ENCODE assay signal across 18 mouse cellular contexts in the genomic region with DNA sequence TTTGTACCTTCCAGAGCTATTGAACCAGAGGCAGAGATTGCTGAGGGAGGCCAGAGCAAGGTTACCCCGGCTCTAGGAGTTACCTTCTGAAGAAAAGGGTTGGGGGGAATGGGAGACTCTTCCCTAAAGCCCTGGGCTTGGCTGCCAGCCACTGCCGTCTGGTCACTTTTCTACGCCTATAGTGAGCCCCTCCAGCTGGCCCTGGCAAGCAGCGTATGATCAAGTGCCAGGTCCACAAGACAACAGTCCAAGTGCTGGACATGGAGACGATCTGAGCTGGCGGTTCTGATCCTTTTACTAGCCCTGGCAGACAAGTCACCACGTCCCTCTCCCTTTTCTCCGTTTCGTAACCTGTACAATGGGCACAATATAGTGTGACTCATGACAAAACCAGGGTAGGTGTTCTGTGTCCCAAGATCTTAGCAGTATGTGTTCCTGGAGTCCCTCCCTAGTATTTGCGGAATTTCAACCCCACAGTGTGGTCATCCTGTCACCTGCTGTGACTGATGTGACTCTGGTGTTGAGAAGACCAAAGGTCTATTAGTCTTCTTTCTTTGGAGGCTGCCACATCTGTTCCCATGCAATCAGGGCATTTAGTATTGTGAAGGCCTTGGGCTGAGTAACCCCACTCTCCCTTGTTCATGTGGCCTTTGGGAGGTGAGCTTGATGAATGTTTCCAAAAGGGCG. TPM values are rescaled to one million over a fixed set of nuclear protein-coding genes. Genes with fewer than 3 reads are reported as not detected.
DNase-seq lines count a peak whose midpoint lies in the region; ATAC-seq lines count a peak whose summit lies in the region.
"Had no signal": no experiment of that assay in that cellular context is flagged by ENCODE, and none has a peak within 500 bp of the region (broad histone marks: within the 10 kb centered on the region; RNA-seq: fewer than 3 reads in every experiment).

No protein-coding gene starts in this region.

- no peaks in the 10 kb centered on the region for H3K4me1 ChIP-seq in hindbrain, embryonic 16.5 days (ENCODE audit: control insufficient read depth, insufficient read depth, low read depth, low read length)
- H3K4me1 ChIP-seq in hindbrain, embryonic 12.5 days, result no peaks in the 10 kb centered on the region
- no peaks in the 10 kb centered on the region for H3K4me1 ChIP-seq in midbrain, embryonic 14.5 days (ENCODE audit: control insufficient read depth, insufficient read depth, low read length)
- no peaks in the 10 kb centered on the region for H3K4me1 ChIP-seq in midbrain, embryonic 13.5 days (replicated peaks)
- H3K4me1 ChIP-seq: embryonic facial prominence, embryonic 15.5 days; intestine, embryonic 15.5 days had no signal

- H3K9ac ChIP-seq in hindbrain, embryonic 16.5 days (ENCODE audit: low read depth, low read length), result no peak overlapping the region
- H3K9ac ChIP-seq in hindbrain, embryonic 12.5 days, result no peak overlapping the region
- H3K9ac ChIP-seq in midbrain, embryonic 14.5 days (replicated peaks; ENCODE audit: low read length), result no peak overlapping the region
- no peak overlapping the region for H3K9ac ChIP-seq in midbrain, embryonic 13.5 days (replicated peaks)
- H3K9ac ChIP-seq: embryonic facial prominence, embryonic 15.5 days; forebrain, postnatal 0 days; intestine, embryonic 15.5 days; liver, postnatal 0 days had no signal

- DNase-seq in cerebellum, postnatal 36 days, result peak; percentile 29 to 30
- DNase-seq in cerebellum, adult 11 months, result no peak
- DNase-seq in midbrain, embryonic 14.5 days, result peak; percentile 12
- peak; percentile 88 for DNase-seq in R1 (ENCODE audit: low read depth, low spot score)
- DNase-seq in spleen, postnatal 36 days (ENCODE audit: low spot score in 2 of 2), result no peak
- DNase-seq: adrenal gland, postnatal 14 days; forebrain, postnatal 0 days; gastrocnemius, postnatal 14 days; kidney, adult 9 months; kidney, postnatal 14 days; liver, postnatal 0 days had no signal

- H3K27ac ChIP-seq in hindbrain, embryonic 16.5 days (ENCODE audit: low read depth, low read length), result no peak overlapping the region
- H3K27ac ChIP-seq in hindbrain, embryonic 12.5 days, result no peak overlapping the region
- H3K27ac ChIP-seq in midbrain, embryonic 14.5 days (replicated peaks; ENCODE audit: low read depth, low read length), result no peak overlapping the region
- no peak overlapping the region for H3K27ac ChIP-seq in midbrain, embryonic 13.5 days
- H3K27ac ChIP-seq: embryonic facial prominence, embryonic 15.5 days; intestine, embryonic 15.5 days; macrophage had no signal

- H3K4me3 ChIP-seq in hindbrain, embryonic 16.5 days (ENCODE audit: low read length), result no peak overlapping the region
- no peak overlapping the region for H3K4me3 ChIP-seq in hindbrain, embryonic 12.5 days
- H3K4me3 ChIP-seq in midbrain, embryonic 14.5 days (replicated peaks; ENCODE audit: low read depth, low read length), result no peak overlapping the region
- H3K4me3 ChIP-seq in midbrain, embryonic 13.5 days (replicated peaks), result no peak overlapping the region
- H3K4me3 ChIP-seq: embryonic facial prominence, embryonic 15.5 days; intestine, embryonic 15.5 days had no signal

- peaks cover 6% of the 10 kb centered on the region for H3K36me3 ChIP-seq in hindbrain, embryonic 16.5 days (ENCODE audit: control insufficient read depth, insufficient read depth, low read length)
- peaks cover 17% of the 10 kb centered on the region for H3K36me3 ChIP-seq in hindbrain, embryonic 12.5 days
- peaks cover 17% of the 10 kb centered on the region for H3K36me3 ChIP-seq in midbrain, embryonic 14.5 days (ENCODE audit: control insufficient read depth, insufficient read depth, low read length)
- H3K36me3 ChIP-seq in midbrain, embryonic 13.5 days, result peaks cover 17% of the 10 kb centered on the region

- peak; percentile 69; the same call in 1 of the 2 replicates for ATAC-seq in hindbrain, embryonic 16.5 days
- no peak for ATAC-seq in hindbrain, embryonic 12.5 days (ENCODE audit: low FRiP score)
- ATAC-seq in midbrain, embryonic 14.5 days (ENCODE audit: low FRiP score, low TSS enrichment), result no peak
- ATAC-seq in midbrain, embryonic 13.5 days, result no peak
- ATAC-seq: forebrain, postnatal 0 days; intestine, embryonic 15.5 days; liver, postnatal 0 days had no signal

- no peak overlapping the region for H3K4me2 ChIP-seq in hindbrain, embryonic 16.5 days (ENCODE audit: low read length)
- no peak overlapping the region for H3K4me2 ChIP-seq in hindbrain, embryonic 12.5 days (replicated peaks)
- H3K4me2 ChIP-seq in midbrain, embryonic 14.5 days (ENCODE audit: low read length), result no peak overlapping the region
- H3K4me2 ChIP-seq in midbrain, embryonic 13.5 days (replicated peaks), result no peak overlapping the region
- H3K4me2 ChIP-seq: embryonic facial prominence, embryonic 15.5 days; intestine, embryonic 15.5 days; liver, embryonic 11.5 days had no signal

- WGBS in hindbrain, embryonic 16.5 days, result 60% methylated on average over 11 of the region's 11 CpGs
- WGBS in hindbrain, embryonic 12.5 days, result 75% methylated on average over 11 of the region's 11 CpGs
- 77% methylated on average over 11 of the region's 11 CpGs for WGBS in midbrain, embryonic 14.5 days
- WGBS in midbrain, embryonic 13.5 days, result 76% methylated on average over 11 of the region's 11 CpGs

- H3K27me3 ChIP-seq in hindbrain, embryonic 16.5 days (replicated peaks; ENCODE audit: control insufficient read depth, insufficient read depth, low read length), result no peaks in the 10 kb centered on the region
- no peaks in the 10 kb centered on the region for H3K27me3 ChIP-seq in hindbrain, embryonic 12.5 days
- H3K27me3 ChIP-seq in midbrain, embryonic 14.5 days (ENCODE audit: control insufficient read depth, insufficient read depth, low read length), result no peaks in the 10 kb centered on the region
- no peaks in the 10 kb centered on the region for H3K27me3 ChIP-seq in midbrain, embryonic 13.5 days
- H3K27me3 ChIP-seq: embryonic facial prominence, embryonic 15.5 days; intestine, embryonic 15.5 days had no signal

- no peaks in the 10 kb centered on the region for H3K9me3 ChIP-seq in hindbrain, embryonic 16.5 days (ENCODE audit: control insufficient read depth, low read length)
- H3K9me3 ChIP-seq in hindbrain, embryonic 12.5 days (replicated peaks), result no peaks in the 10 kb centered on the region
- no peaks in the 10 kb centered on the region for H3K9me3 ChIP-seq in midbrain, embryonic 14.5 days (ENCODE audit: control insufficient read depth, low read length)
- H3K9me3 ChIP-seq in midbrain, embryonic 13.5 days, result no peaks in the 10 kb centered on the region
- H3K9me3 ChIP-seq: embryonic facial prominence, embryonic 15.5 days; intestine, embryonic 15.5 days had no signal

RNA-seq across cellular contexts. Expression of gene Mark2, which starts 11.3 kb away (rescaled TPM):
- polyA plus RNA-seq in hindbrain, embryonic 16.5 days (2015; fragmentation: Nextera tagmentation; extraction: Ambion mirVana), result 40.5 and 43.2 TPM in 2 replicates
- polyA plus RNA-seq in hindbrain, embryonic 12.5 days (2016; fragmentation: Nextera tagmentation; extraction: Ambion mirVana), result 62.1 and 64.2 TPM in 2 replicates
- polyA plus RNA-seq in midbrain, embryonic 14.5 days (2014; fragmentation: Nextera tagmentation; extraction: Ambion mirVana), result 48.4 and 55.0 TPM in 2 replicates
- polyA plus RNA-seq in midbrain, embryonic 13.5 days (2015; fragmentation: Nextera tagmentation; extraction: Ambion mirVana), result 40.7 and 47.1 TPM in 2 replicates

RNA-seq across cellular contexts. Expression of gene Spindoc, which starts 29.8 kb away (rescaled TPM):
- polyA plus RNA-seq in hindbrain, embryonic 16.5 days (2015; fragmentation: Nextera tagmentation; extraction: Ambion mirVana), result 23.4 and 34.0 TPM in 2 replicates
- polyA plus RNA-seq in hindbrain, embryonic 12.5 days (2016; fragmentation: Nextera tagmentation; extraction: Ambion mirVana), result 37.8 and 44.1 TPM in 2 replicates
- 26.9 and 48.1 TPM in 2 replicates for polyA plus RNA-seq in midbrain, embryonic 14.5 days (2014; fragmentation: Nextera tagmentation; extraction: Ambion mirVana)
- polyA plus RNA-seq in midbrain, embryonic 13.5 days (2015; fragmentation: Nextera tagmentation; extraction: Ambion mirVana), result 42.2 and 45.3 TPM in 2 replicates

Comparison
In these comparisons a context has a peak if more than half of its experiments do, and no peak if none do; other contexts are left out.
1. DNase-seq: peak in cerebellum, postnatal 36 days (2 of 2), midbrain, embryonic 14.5 days (single experiment) and R1 (single experiment); none in cerebellum, adult 11 months (single experiment) and spleen, postnatal 36 days (0 of 2).